ENCODE assay signal across 8 mouse cellular contexts in genomic region chr11:101008206-101009045, GRCm38 (mm10). TPM values are rescaled to one million over a fixed set of nuclear protein-coding genes. Genes with fewer than 3 reads are reported as not detected.
DNase-seq lines count a peak whose midpoint lies in the region; ATAC-seq and TF ChIP-seq lines count a peak whose summit lies in the region.

No protein-coding gene starts in this region.

- no peak for ATAC-seq in liver, embryonic 16.5 days (ENCODE audit: low read depth)
- ATAC-seq in neural tube, embryonic 14.5 days (ENCODE audit: low read depth): no peak

- H3K4me3 ChIP-seq in cortical plate, adult 2 months (ENCODE audit: insufficient read depth, low read length): peak overlapping the region; percentile 68; the same call in 1 of the 2 replicates
- peak overlapping the region; percentile 75 for H3K4me3 ChIP-seq in hindbrain, embryonic 10.5 days
- H3K4me3 ChIP-seq in liver, embryonic 16.5 days (ENCODE audit: low read depth, low read length): peak overlapping the region; percentile 94
- peak overlapping the region; percentile 80 for H3K4me3 ChIP-seq in neural tube, embryonic 14.5 days (ENCODE audit: low read depth, low read length)

- TF ChIP-seq CTCF in cortical plate, adult 2 months (IDR thresholded peaks at IDR 0.05; ENCODE audit: extremely low read depth, insufficient read depth, low read length): no peak

- peak; percentile 24 to 27 for DNase-seq in urinary bladder, postnatal 36 days (ENCODE audit: low spot score in 2 of 2)
- no peak for DNase-seq in urinary bladder, postnatal 10 days (ENCODE audit: low spot score)
- DNase-seq in hindbrain, embryonic 10.5 days (ENCODE audit: low spot score): no peak
- DNase-seq in cerebellum, postnatal 25 days: no peak
- DNase-seq in frontal cortex, postnatal 14 days (ENCODE audit: low spot score in 2 of 2): no peak

- H3K27ac ChIP-seq in cortical plate, adult 2 months (ENCODE audit: insufficient read depth, low read length): no peak overlapping the region
- H3K27ac ChIP-seq in hindbrain, embryonic 10.5 days: peak overlapping the region; percentile 90
- H3K27ac ChIP-seq in liver, embryonic 16.5 days (ENCODE audit: low read length): peak overlapping the region; percentile 86
- H3K27ac ChIP-seq in neural tube, embryonic 14.5 days (ENCODE audit: low read depth, low read length): peak overlapping the region; percentile 89

- 56% methylated on average over 14 of the region's 14 CpGs for WGBS in hindbrain, embryonic 10.5 days
- WGBS in liver, embryonic 16.5 days (ENCODE audit: insufficient replicate concordance): 16% methylated on average over 14 of the region's 14 CpGs
- 53% methylated on average over 14 of the region's 14 CpGs for WGBS in neural tube, embryonic 14.5 days

- H3K4me2 ChIP-seq in liver, embryonic 16.5 days (ENCODE audit: low read depth, low read length): peak overlapping the region; percentile 94
- peak overlapping the region; percentile 76 for H3K4me2 ChIP-seq in neural tube, embryonic 14.5 days (ENCODE audit: low read depth, low read length)

- H3K4me1 ChIP-seq in cortical plate, adult 2 months (ENCODE audit: control insufficient read depth, insufficient read depth, low read length): peaks cover 3% of the 10 kb centered on the region
- H3K4me1 ChIP-seq in hindbrain, embryonic 10.5 days (replicated peaks): peaks cover 19% of the 10 kb centered on the region
- peaks cover 24% of the 10 kb centered on the region for H3K4me1 ChIP-seq in liver, embryonic 16.5 days (ENCODE audit: control insufficient read depth, low read depth, low read length)
- peaks cover 14% of the 10 kb centered on the region for H3K4me1 ChIP-seq in neural tube, embryonic 14.5 days (ENCODE audit: control insufficient read depth, insufficient read depth, low read length)

- peaks cover 13% of the 10 kb centered on the region for H3K36me3 ChIP-seq in hindbrain, embryonic 10.5 days
- peaks cover 12% of the 10 kb centered on the region for H3K36me3 ChIP-seq in liver, embryonic 16.5 days (ENCODE audit: control insufficient read depth, insufficient read depth)
- peaks cover under 1% of the 10 kb centered on the region; the same call in 1 of the 2 replicates for H3K36me3 ChIP-seq in neural tube, embryonic 14.5 days (ENCODE audit: control insufficient read depth, insufficient read depth, low read length)

- peaks cover 5% of the 10 kb centered on the region; the same call in 1 of the 2 replicates for H3K27me3 ChIP-seq in hindbrain, embryonic 10.5 days (ENCODE audit: insufficient read depth, poor library complexity, severe bottlenecking)
- H3K27me3 ChIP-seq in liver, embryonic 16.5 days (ENCODE audit: control insufficient read depth, insufficient read depth, low read depth, low read length): no peaks in the 10 kb centered on the region
- no peaks in the 10 kb centered on the region; the same call in 1 of the 2 replicates for H3K27me3 ChIP-seq in neural tube, embryonic 14.5 days (ENCODE audit: control insufficient read depth, insufficient read depth, low read length)

- TF ChIP-seq POLR2A in cortical plate, adult 2 months (IDR thresholded peaks at IDR 0.05; ENCODE audit: extremely low read depth, insufficient read depth, low read length): no peak

- no peaks in the 10 kb centered on the region for H3K9me3 ChIP-seq in hindbrain, embryonic 10.5 days
- no peaks in the 10 kb centered on the region for H3K9me3 ChIP-seq in liver, embryonic 16.5 days (replicated peaks; ENCODE audit: control insufficient read depth, low read length)
- H3K9me3 ChIP-seq in neural tube, embryonic 14.5 days (ENCODE audit: control insufficient read depth, low read length): no peaks in the 10 kb centered on the region

- peak overlapping the region; percentile 62 for H3K9ac ChIP-seq in liver, embryonic 16.5 days (ENCODE audit: low read depth, low read length)
- H3K9ac ChIP-seq in neural tube, embryonic 14.5 days (replicated peaks; ENCODE audit: low read depth, low read length): peak overlapping the region; percentile 39; the same call in 1 of the 2 replicates

RNA-seq across cellular contexts. Expression of gene Atp6v0a1, which starts 0.8 kb away (rescaled TPM):
- polyA plus RNA-seq in cortical plate, adult 2 months (2012; rRNA removed): 333 and 341 TPM in 2 replicates
- polyA plus RNA-seq in hindbrain, embryonic 10.5 days (2016; fragmentation: Nextera tagmentation; extraction: Ambion mirVana): 36.2 and 48.1 TPM in 2 replicates
- polyA plus RNA-seq in liver, embryonic 16.5 days (2015; fragmentation: Nextera tagmentation; extraction: Ambion mirVana): 47.5 and 49.9 TPM in 2 replicates
- polyA plus RNA-seq in neural tube, embryonic 14.5 days (2014; fragmentation: Nextera tagmentation; extraction: Ambion mirVana): 147 and 175 TPM in 2 replicates

RNA-seq across cellular contexts. Expression of gene Cavin1, which starts 37.7 kb away (rescaled TPM):
- polyA plus RNA-seq in cortical plate, adult 2 months (2012; rRNA removed): 20.0 and 21.1 TPM in 2 replicates
- polyA plus RNA-seq in hindbrain, embryonic 10.5 days (2016; fragmentation: Nextera tagmentation; extraction: Ambion mirVana): 18.2 and 21.4 TPM in 2 replicates
- 26.0 and 29.7 TPM in 2 replicates for polyA plus RNA-seq in liver, embryonic 16.5 days (2015; fragmentation: Nextera tagmentation; extraction: Ambion mirVana)
- polyA plus RNA-seq in neural tube, embryonic 14.5 days (2014; fragmentation: Nextera tagmentation; extraction: Ambion mirVana): 5.3 and 20.4 TPM in 2 replicates

Comparison
In these comparisons a context has a peak if more than half of its experiments do, and no peak if none do; other contexts are left out.
1. DNase-seq: peak in urinary bladder, postnatal 36 days (2 of 2); none in urinary bladder, postnatal 10 days (single experiment), hindbrain, embryonic 10.5 days (single experiment), cerebellum, postnatal 25 days (0 of 2) and frontal cortex, postnatal 14 days (0 of 2).
2. Peak in every context shown above with its lines, with median percentiles within 50 percentile points of each other: H3K4me3 ChIP-seq.